Mouse (Mus musculus) kidney, embryonic 15.5 days (tissue): ENCODE measurements around the gene Srgap2. TPM values are rescaled to one million over a fixed set of nuclear protein-coding genes. Genes with fewer than 3 reads are reported as not detected.

Source experiments
- ATAC-seq: fragments of 200-750 bp; cut with Nextera tagmentation; replicated peaks from 2 replicates; pipeline ENCODE4 v1.8.0; 2017; ENCODE audit warnings: moderate TSS enrichment; ENCODE audit not compliant: low FRiP score
- H3K27ac ChIP-seq: fragments of 300-500 bp; sonication (generic); 2 replicates; pipeline ENCODE4 v1.5.1; 2015; ENCODE audit warnings: mild to moderate bottlenecking, inconsistent platforms
- H3K27me3 ChIP-seq: fragments of 300-500 bp; sonication (generic); 2 replicates; pipeline ENCODE4 v1.6.1; 2015; ENCODE audit warnings: inconsistent platforms
- H3K36me3 ChIP-seq: fragments of 300-500 bp; sonication (generic); 2 replicates; pipeline ENCODE4 v1.6.1; 2015; ENCODE audit warnings: inconsistent platforms
- H3K4me1 ChIP-seq: fragments of 300-500 bp; sonication (generic); 2 replicates; pipeline ENCODE4 v1.6.1; 2015; ENCODE audit warnings: inconsistent platforms
- H3K4me2 ChIP-seq: fragments of 300-500 bp; sonication (generic); 2 replicates; pipeline ENCODE4 v1.6.1; 2015; ENCODE audit warnings: moderate library complexity, mild to moderate bottlenecking, inconsistent platforms
- H3K4me3 ChIP-seq: fragments of 300-500 bp; sonication (generic); replicated peaks from 2 replicates; pipeline ENCODE4 v1.5.1; 2015; ENCODE audit warnings: mild to moderate bottlenecking, inconsistent platforms
- H3K9ac ChIP-seq: fragments of 300-500 bp; sonication (generic); 2 replicates; pipeline ENCODE4 v1.6.1; 2015; ENCODE audit warnings: mild to moderate bottlenecking, inconsistent platforms
- H3K9me3 ChIP-seq: fragments of 300-500 bp; sonication (generic); replicated peaks from 2 replicates; pipeline ENCODE4 v1.6.1; 2016; ENCODE audit warnings: inconsistent platforms
- WGBS: fragments of 180-500 bp; shearing (Covaris S2); methylation state at CpG from one replicate; pipeline ENCODE4 v1.1.7; 2015; ENCODE audit warnings: mixed read lengths; 5-methylcytosine and 5-hydroxymethylcytosine counted together
- polyA plus RNA-seq: library from polyadenylated mRNA; unstranded; fragments of >200 nt; fragmentation: Nextera tagmentation; extraction: Ambion mirVana; gene quantifications from 2 replicates; pipeline ENCODE4 v1.2.1, GENCODE M21; 2015

The Srgap2 gene
- polyA plus RNA-seq, 1 experiment from 2014 or later, result 14.4 TPM

GRCm38 (mm10) chr1:131317625-131318024, 209.5 kb downstream of the Srgap2 start:
- Histone ChIP-seq H3K36me3 (peaks cover 79% of the 10 kb centered on the region), H3K4me2 (no peak overlapping the region), H3K27me3 (no peaks in the 10 kb centered on the region), H3K4me1 (no peaks in the 10 kb centered on the region), H3K27ac (no peak overlapping the region), H3K9ac (no peak overlapping the region), H3K4me3 (no peak overlapping the region), H3K9me3 (no peaks in the 10 kb centered on the region)
- 94% methylated on average over 5 of the region's 5 CpGs for WGBS
- ATAC-seq, result no peak

GRCm38 (mm10) chr1:131311284-131311683, 215.9 kb downstream of the Srgap2 start:
- H3K4me1 ChIP-seq, result no peaks in the 10 kb centered on the region
- ATAC-seq, result no peak
- no peaks in the 10 kb centered on the region for H3K9me3 ChIP-seq
- no peak overlapping the region for H3K4me2 ChIP-seq
- H3K4me3 ChIP-seq, result no peak overlapping the region
- no peaks in the 10 kb centered on the region for H3K27me3 ChIP-seq
- no peak overlapping the region for H3K9ac ChIP-seq
- H3K27ac ChIP-seq, result no peak overlapping the region
- 91% methylated on average over 3 of the region's 3 CpGs for WGBS
- H3K36me3 ChIP-seq, result peaks cover 61% of the 10 kb centered on the region

- Histone ChIP-seq H3K27me3 (no peaks in the 10 kb centered on the region), H3K9ac (no peak overlapping the region), H3K4me3 (no peak overlapping the region), H3K27ac (no peak overlapping the region), H3K9me3 (no peaks in the 10 kb centered on the region), H3K36me3 (peaks cover 51% of the 10 kb centered on the region), H3K4me2 (no peak overlapping the region), H3K4me1 (no peaks in the 10 kb centered on the region)
- WGBS, result 93% methylated on average over 5 of the region's 5 CpGs
- ATAC-seq, result no peak
Observed at GRCm38 (mm10) chr1:131310237-131310818, 216.8 kb downstream of the Srgap2 start.

DNA sequence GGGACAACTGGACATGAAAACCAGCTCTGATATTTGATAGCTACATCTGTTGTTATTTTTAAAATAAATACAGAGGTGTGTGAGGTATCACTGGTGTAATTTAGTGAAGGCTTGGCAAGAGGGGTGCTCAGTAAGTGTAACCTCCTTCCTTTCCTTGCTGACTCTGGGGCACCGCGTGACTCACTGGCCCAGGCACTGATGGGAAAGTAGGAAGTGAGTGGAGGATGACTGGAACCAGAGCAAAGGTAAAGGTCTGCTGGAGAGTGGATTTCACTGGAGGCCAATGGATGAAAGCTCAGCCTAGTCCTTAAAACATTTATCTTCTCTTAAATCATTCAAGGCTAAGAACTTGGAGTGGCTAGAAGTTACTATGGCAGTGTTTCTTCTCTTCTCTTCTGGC, 226.4 kb downstream of the Srgap2 start:
- Histone ChIP-seq H3K4me3 (no peak overlapping the region), H3K27me3 (no peaks in the 10 kb centered on the region), H3K4me2 (no peak overlapping the region), H3K27ac (no peak overlapping the region), H3K4me1 (no peaks in the 10 kb centered on the region), H3K9ac (no peak overlapping the region), H3K9me3 (no peaks in the 10 kb centered on the region), H3K36me3 (peaks cover 47% of the 10 kb centered on the region)
- 60% methylated on average over 2 of the region's 2 CpGs for WGBS
- no peak for ATAC-seq

DNA sequence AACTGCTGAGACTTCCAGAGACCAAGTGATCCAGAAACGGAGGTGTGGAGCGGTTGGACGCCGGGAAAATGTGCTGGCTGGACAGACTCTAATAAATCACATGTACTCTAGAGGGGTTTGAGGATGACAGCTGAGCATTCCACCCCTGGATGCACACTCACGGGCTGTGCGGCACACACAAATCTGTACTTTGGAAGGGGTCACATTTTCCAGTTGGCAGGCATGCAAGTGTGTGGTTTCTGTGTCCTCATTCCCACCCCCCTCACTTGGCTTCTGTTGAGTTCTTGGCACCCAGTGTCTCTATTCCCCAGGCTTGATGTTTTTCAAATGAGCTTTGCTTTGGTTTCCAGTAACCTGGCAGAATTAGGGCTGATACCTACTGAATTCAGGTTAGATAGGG, 227.4 kb downstream of the Srgap2 start:
- Histone ChIP-seq H3K4me2 (no peak overlapping the region), H3K4me3 (no peak overlapping the region), H3K27me3 (no peaks in the 10 kb centered on the region), H3K36me3 (peaks cover 55% of the 10 kb centered on the region), H3K27ac (peak overlapping the region; percentile 25; the same call in 1 of the 2 replicates), H3K9ac (no peak overlapping the region), H3K9me3 (no peaks in the 10 kb centered on the region), H3K4me1 (no peaks in the 10 kb centered on the region)
- 28% methylated on average over 6 of the region's 6 CpGs for WGBS
- no peak for ATAC-seq

GRCm38 (mm10) chr1:131299240-131299639, 227.9 kb downstream of the Srgap2 start:
- H3K4me3 ChIP-seq, result no peak overlapping the region
- ATAC-seq, result no peak
- H3K36me3 ChIP-seq, result peaks cover 61% of the 10 kb centered on the region
- no peaks in the 10 kb centered on the region for H3K27me3 ChIP-seq
- no peaks in the 10 kb centered on the region for H3K9me3 ChIP-seq
- H3K27ac ChIP-seq, result no peak overlapping the region
- no peak overlapping the region for H3K9ac ChIP-seq
- 56% methylated on average over 3 of the region's 3 CpGs for WGBS
- no peaks in the 10 kb centered on the region for H3K4me1 ChIP-seq
- H3K4me2 ChIP-seq, result no peak overlapping the region

DNA sequence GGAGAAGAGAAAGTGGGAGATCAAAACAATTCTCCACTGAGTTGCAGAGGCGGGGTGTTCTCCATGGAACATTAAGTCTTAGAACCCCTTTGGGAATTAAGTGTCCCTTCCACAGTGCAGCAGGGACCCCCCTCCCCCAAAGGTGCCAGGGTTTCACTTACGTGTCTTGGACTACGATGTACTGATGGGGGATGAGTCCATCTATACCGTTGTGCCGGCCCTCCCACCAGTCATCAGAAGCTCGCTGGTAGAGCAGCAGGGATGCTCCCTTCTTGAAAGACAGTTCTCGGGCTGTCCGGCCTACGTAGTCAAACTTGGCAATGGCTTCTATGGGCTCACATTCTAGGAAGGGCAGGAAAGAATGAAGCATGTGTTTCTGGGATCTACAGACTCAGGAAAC, 229.0 kb downstream of the Srgap2 start:
- no peak overlapping the region for H3K4me3 ChIP-seq
- H3K9ac ChIP-seq, result no peak overlapping the region
- no peak; the same call in 1 of the 2 replicates for ATAC-seq
- WGBS, result 64% methylated on average over 9 of the region's 9 CpGs
- no peaks in the 10 kb centered on the region for H3K4me1 ChIP-seq
- H3K27me3 ChIP-seq, result no peaks in the 10 kb centered on the region
- H3K9me3 ChIP-seq, result no peaks in the 10 kb centered on the region
- peaks cover 70% of the 10 kb centered on the region for H3K36me3 ChIP-seq
- H3K27ac ChIP-seq, result no peak overlapping the region
- no peak overlapping the region for H3K4me2 ChIP-seq

- no peak overlapping the region for H3K4me3 ChIP-seq
- H3K9ac ChIP-seq, result no peak overlapping the region
- H3K36me3 ChIP-seq, result peaks cover 84% of the 10 kb centered on the region
- no peaks in the 10 kb centered on the region for H3K9me3 ChIP-seq
- no peak overlapping the region for H3K4me2 ChIP-seq
- ATAC-seq, result no peak
- H3K27ac ChIP-seq, result no peak overlapping the region
- no peaks in the 10 kb centered on the region for H3K27me3 ChIP-seq
- 93% methylated on average over 7 of the region's 7 CpGs for WGBS
- H3K4me1 ChIP-seq, result no peaks in the 10 kb centered on the region
Observed at GRCm38 (mm10) chr1:131296726-131297125, 230.4 kb downstream of the Srgap2 start.

DNA sequence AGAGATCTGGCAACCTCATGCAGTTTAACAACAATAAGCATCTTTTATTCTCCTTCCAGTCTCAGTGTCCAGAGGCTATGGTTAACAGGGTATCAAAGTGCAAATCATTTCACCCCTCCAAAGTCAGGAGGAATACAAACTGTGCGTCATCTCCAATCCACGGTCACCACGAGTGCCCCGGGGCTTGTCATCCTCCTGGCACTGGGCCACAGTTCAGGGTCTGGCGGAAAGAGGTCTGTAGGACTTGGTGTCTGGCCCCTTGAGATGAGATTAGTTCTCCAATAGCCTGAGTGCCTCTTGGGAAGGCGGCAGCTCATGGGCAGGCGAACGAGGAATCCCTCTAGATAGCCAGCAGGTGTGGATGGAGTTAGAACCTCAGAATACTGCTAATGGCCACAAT, 232.0 kb downstream of the Srgap2 start:
- 87% methylated on average over 8 of the region's 8 CpGs for WGBS
- Histone ChIP-seq H3K4me2 (no peak overlapping the region), H3K9me3 (no peaks in the 10 kb centered on the region), H3K27me3 (no peaks in the 10 kb centered on the region), H3K4me1 (no peaks in the 10 kb centered on the region), H3K27ac (no peak overlapping the region), H3K36me3 (peaks cover 88% of the 10 kb centered on the region), H3K4me3 (no peak overlapping the region), H3K9ac (no peak overlapping the region)
- ATAC-seq, result no peak

DNA sequence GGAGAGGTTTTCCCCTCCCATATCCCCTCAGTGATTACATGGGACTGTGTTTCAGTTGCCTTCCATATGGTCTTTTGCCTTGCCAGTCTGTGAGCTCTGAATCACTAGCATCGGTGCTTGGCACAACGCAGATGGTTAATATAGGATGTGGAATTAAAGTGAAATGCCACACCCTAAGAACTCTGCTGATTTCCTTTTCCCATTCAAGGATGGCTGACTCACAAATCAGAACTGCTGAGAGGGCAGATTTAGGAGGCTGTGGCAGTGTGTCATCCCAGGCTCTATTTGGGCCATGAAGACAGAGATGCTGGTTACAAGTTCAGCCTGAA, 233.3 kb downstream of the Srgap2 start:
- H3K4me1 ChIP-seq, result no peaks in the 10 kb centered on the region
- ATAC-seq, result no peak
- H3K27me3 ChIP-seq, result no peaks in the 10 kb centered on the region
- H3K9ac ChIP-seq, result no peak overlapping the region
- no peaks in the 10 kb centered on the region for H3K9me3 ChIP-seq
- peaks cover 89% of the 10 kb centered on the region for H3K36me3 ChIP-seq
- H3K4me3 ChIP-seq, result no peak overlapping the region
- WGBS, result 96% methylated on average over 2 of the region's 2 CpGs
- H3K27ac ChIP-seq, result no peak overlapping the region
- no peak overlapping the region for H3K4me2 ChIP-seq

DNA sequence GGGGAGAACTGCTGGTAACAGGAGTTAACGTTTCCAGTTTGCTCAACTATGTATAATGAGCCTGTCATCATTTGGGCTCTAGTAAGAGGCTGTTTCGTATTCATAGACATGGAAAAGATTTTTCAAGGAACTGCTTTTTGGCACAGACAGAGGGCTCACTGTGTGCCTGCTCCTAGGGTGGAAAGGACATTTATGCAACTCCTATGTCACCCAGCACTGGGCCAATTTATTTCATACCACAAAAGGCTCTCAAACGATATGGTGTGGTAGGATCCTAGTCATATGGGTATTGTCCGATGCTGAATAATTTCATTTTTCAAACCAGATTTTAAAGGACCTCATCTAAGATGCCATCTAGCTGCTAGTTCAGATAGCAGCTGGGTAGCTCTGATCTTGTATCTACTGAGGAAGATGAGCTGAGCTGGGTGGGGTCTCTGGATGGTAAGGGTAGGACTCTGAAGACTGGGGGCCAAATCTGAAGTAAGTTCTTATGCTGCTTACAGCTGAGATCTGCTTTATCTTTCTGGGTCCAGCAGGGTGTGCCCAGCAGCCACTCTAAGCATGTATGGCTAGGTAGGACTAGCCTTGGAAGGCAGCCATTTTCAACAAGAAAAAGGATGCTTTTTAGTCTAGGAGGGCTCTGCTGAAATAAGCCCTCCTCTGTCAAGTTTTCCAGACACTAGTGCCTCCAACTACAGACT, 233.8 kb downstream of the Srgap2 start:
- Histone ChIP-seq H3K36me3 (peaks cover 91% of the 10 kb centered on the region), H3K27ac (no peak overlapping the region), H3K9me3 (no peaks in the 10 kb centered on the region), H3K27me3 (no peaks in the 10 kb centered on the region), H3K9ac (no peak overlapping the region), H3K4me2 (no peak overlapping the region), H3K4me1 (no peaks in the 10 kb centered on the region), H3K4me3 (no peak overlapping the region)
- 93% methylated on average over 4 of the region's 4 CpGs for WGBS
- no peak for ATAC-seq

DNA sequence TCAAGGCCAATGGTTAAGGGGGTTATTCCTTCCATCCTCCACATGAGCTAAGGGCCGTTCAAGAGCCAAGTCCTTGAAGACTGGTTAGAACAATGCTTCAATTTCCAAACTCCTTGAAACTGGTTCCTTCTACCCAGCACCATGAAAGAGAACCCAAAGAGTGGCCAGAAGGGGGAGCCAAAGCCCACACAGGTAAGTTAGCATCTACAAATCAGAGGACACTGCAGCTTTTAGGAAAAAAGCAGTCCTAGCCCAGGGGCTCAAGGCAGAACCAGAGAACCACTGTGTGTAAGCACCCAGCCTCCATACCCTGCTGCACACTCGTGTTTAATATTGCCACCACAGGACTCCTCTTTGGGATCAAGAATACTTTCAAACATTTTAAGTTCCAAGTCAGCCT, 236.5 kb downstream of the Srgap2 start:
- H3K27ac ChIP-seq, result no peak overlapping the region
- 0 out of 2 replicates have a peak, but pooled peaks have one; percentile 43 for ATAC-seq
- H3K9ac ChIP-seq, result no peak overlapping the region
- no peak overlapping the region for H3K4me3 ChIP-seq
- 48% methylated on average over 2 of the region's 2 CpGs for WGBS
- H3K9me3 ChIP-seq, result no peaks in the 10 kb centered on the region
- H3K4me2 ChIP-seq, result no peak overlapping the region
- H3K36me3 ChIP-seq, result peaks cover 79% of the 10 kb centered on the region
- no peaks in the 10 kb centered on the region for H3K27me3 ChIP-seq
- no peaks in the 10 kb centered on the region for H3K4me1 ChIP-seq

DNA sequence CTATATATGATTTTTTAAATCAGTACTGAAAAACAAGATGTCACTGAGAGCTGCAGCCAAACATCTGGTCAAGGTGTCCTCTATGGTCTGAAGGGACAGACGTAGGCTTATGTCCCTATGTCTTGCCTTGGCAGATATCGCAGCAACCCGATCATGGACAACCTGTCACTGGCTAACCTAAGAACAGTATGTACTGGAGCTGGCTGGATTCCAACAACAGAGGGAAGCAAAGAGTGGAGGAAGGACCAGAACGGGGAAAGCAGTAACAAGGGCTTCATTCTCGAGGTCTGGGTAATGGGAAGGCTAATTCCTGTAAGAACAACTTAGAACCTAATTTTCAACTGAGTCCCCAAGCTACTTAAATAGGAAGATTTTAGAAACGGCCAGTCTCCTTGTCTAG, 238.2 kb downstream of the Srgap2 start:
- ATAC-seq, result no peak
- Histone ChIP-seq H3K4me1 (no peaks in the 10 kb centered on the region), H3K9ac (no peak overlapping the region), H3K4me3 (no peak overlapping the region), H3K9me3 (no peaks in the 10 kb centered on the region), H3K27me3 (no peaks in the 10 kb centered on the region), H3K27ac (no peak overlapping the region), H3K4me2 (no peak overlapping the region), H3K36me3 (peaks cover 63% of the 10 kb centered on the region)
- 88% methylated on average over 6 of the region's 6 CpGs for WGBS
